Mouse (Mus musculus) olfactory bulb, adult 2 months (tissue): ENCODE data around the gene Cmtm1. TPM values are rescaled to one million over a fixed set of nuclear protein-coding genes. Genes with fewer than 3 reads are reported as not detected.
"Not testable (repeated sequence)": the region's sequence is repeated elsewhere in the genome, so short reads cannot be mapped to it uniquely, and the experiment has no call there.

ENCODE experiments used
- H3K27ac ChIP-seq: fragments of 200-500 bp; 2 replicates; pipeline ENCODE4 v1.5.1; 2012; ENCODE audit warnings: low read depth, low read length; ENCODE audit not compliant: insufficient read depth
- H3K4me1 ChIP-seq: fragments of 200-500 bp; 2 replicates; pipeline ENCODE4 v1.6.1; 2012; ENCODE audit warnings: low read length; ENCODE audit not compliant: control insufficient read depth, insufficient read depth
- H3K4me3 ChIP-seq: fragments of 200-500 bp; 2 replicates; pipeline ENCODE4 v1.5.1; 2012; ENCODE audit warnings: mild to moderate bottlenecking, low read depth, low read length, moderate library complexity; ENCODE audit not compliant: insufficient read depth
- CTCF ChIP-seq: fragments of 200-500 bp; IDR thresholded peaks from 2 replicates; pipeline ENCODE4 v1.5.1; 2012; ENCODE audit warnings: low read depth, mild to moderate bottlenecking, low read length, moderate library complexity; ENCODE audit not compliant: insufficient read depth
- POLR2A ChIP-seq: fragments of 200-500 bp; IDR thresholded peaks from 2 replicates; pipeline ENCODE4 v1.6.1; 2012; ENCODE audit warnings: mild to moderate bottlenecking, low read depth, low read length, moderate library complexity; ENCODE audit not compliant: insufficient read depth
- WGBS: fragments of 180-500 bp; shearing (Covaris S2); methylation state at CpG from one replicate; pipeline ENCODE4 v1.1.7; 2018; 5-methylcytosine and 5-hydroxymethylcytosine counted together
- polyA plus RNA-seq: library from polyadenylated mRNA; stranded (reverse); fragments of >200 nt; gene quantifications from 2 replicates; pipeline ENCODE4 v1.2.4, GENCODE M21; 2012; ENCODE audit warnings: low replicate concordance; ENCODE audit not compliant: missing spikeins, insufficient read depth, insufficient read length

The Cmtm1 gene
- polyA plus RNA-seq, 1 experiment = not detected

- no peak overlapping the region for H3K4me3 ChIP-seq
- no peak overlapping the region for H3K27ac ChIP-seq
- WGBS = 81% methylated on average over 6 of the region's 6 CpGs
- H3K4me1 ChIP-seq = no peaks in the 10 kb centered on the region
- TF ChIP-seq CTCF = no peak
- no peak for TF ChIP-seq POLR2A
These were observed 41.0 kb downstream of the Cmtm1 start for GRCm38 (mm10) chr8:104268937-104269440.

GRCm38 (mm10) chr8:104268368-104268767 is 41.6 kb downstream of the Cmtm1 start:
- no peak for TF ChIP-seq CTCF
- Histone ChIP-seq H3K27ac (no peak overlapping the region), H3K4me1 (no peaks in the 10 kb centered on the region)

GRCm38 (mm10) chr8:104264271-104264935 is 45.5 kb downstream of the Cmtm1 start:
- H3K4me3 ChIP-seq, H3K4me1 ChIP-seq, H3K27ac ChIP-seq: not testable (repeated sequence)
- 97% methylated on average over 22 of the region's 22 CpGs for WGBS

More at GRCm38 (mm10) chr8:104268368-104268767, 41.6 kb downstream of the Cmtm1 start:
- no peak overlapping the region for H3K4me3 ChIP-seq

GRCm38 (mm10) chr8:104261802-104262201 is 48.1 kb downstream of the Cmtm1 start:
- not testable (repeated sequence) for H3K27ac ChIP-seq, H3K4me1 ChIP-seq, H3K4me3 ChIP-seq
- WGBS = 83% methylated on average over 5 of the region's 5 CpGs

DNA sequence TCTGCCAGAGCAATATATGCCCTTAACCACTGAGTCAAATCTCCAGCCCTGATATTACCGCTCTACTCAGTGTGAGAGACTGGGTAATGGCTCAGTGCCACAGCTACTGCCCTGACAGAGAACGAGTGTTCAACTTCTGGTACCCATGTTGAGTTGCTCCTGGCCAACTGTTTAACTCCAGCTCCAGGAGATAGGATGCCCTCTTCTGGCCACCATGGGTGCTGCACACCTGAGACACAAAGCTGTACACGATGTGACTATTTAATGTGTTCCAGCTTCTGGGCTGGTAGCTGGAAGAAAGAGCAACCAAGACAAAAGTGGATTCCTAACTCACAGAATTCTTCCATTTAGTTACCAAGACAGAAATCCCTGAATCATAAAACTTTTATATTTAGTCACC is 56.9 kb downstream of the Cmtm1 start:
- no peak overlapping the region for H3K27ac ChIP-seq
- peaks cover 2% of the 10 kb centered on the region; the same call in 1 of the 2 replicates for H3K4me1 ChIP-seq
- H3K4me3 ChIP-seq = no peak overlapping the region
- TF ChIP-seq CTCF = no peak
- no peak for TF ChIP-seq POLR2A
- WGBS = 84% methylated on average over 3 of the region's 3 CpGs

- no peak overlapping the region for H3K27ac ChIP-seq
- H3K4me3 ChIP-seq = no peak overlapping the region
- peaks cover 14% of the 10 kb centered on the region for H3K4me1 ChIP-seq
- WGBS = under 1% methylated on average over 7 of the region's 7 CpGs
- TF ChIP-seq POLR2A (no peak), CTCF (no peak)
These were observed 58.5 kb downstream of the Cmtm1 start for GRCm38 (mm10) chr8:104251461-104251860.

DNA sequence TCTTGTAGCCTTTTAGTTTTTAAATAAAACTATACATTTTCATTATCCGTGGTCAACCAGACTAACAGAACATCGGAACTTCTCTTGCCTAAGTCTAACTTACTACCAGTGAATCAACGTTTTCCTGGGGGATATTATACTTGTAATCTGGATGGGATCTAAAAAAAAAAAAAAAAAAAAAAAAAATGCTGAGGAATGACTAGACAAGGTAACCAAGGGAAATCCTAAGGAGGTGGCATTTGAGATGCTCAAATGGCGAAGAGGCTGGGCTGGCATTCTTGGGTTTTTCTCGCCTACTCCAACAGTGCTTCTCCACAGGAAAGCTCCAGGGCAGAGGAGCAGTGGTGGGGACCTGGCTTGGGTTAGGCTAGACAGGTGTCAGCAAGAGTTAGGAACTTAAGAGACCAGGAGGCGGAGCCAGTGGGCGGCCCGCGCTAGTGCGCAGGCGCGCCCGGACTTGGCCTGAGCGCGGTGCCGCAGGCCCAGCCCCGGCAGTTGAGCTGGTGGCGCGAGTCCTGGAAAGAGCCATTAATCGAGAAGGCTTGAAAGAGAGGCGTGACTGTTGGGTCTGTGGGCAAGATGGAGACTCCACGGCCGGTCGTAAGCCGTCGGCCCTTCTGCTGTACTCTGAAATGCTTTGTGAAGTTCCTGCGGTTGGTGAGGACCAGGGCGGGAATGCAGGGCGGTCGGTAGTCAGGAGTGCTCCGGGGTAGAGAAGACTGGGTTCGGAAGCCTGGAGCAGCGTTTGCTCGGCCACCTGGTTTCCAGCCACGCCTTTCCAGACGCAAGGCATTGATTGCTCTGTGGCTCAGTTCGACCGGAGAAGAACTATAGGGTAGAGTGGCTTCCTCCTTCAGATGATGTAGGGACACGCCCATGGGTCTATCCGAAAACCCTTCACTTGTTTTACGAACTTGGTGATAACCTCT is 59.2 kb downstream of the Cmtm1 start, which contains the start of gene Cklf:
Gene Cklf (plus strand): TSS at position 423 of the 929 bp plus-strand sequence.
- H3K27ac ChIP-seq = no peak within 1 kb of the TSS
- H3K4me3 ChIP-seq = peak within 1 kb of the TSS; percentile 58
- peak; percentile 30; the same call in 1 of the 2 replicates for TF ChIP-seq POLR2A
- TF ChIP-seq CTCF = no peak
- peaks cover 14% of the 10 kb centered on the region for H3K4me1 ChIP-seq
- WGBS = 5% methylated on average over 41 of the region's 41 CpGs

- WGBS = 84% methylated on average over 7 of the region's 7 CpGs
- H3K4me1 ChIP-seq = peaks cover 14% of the 10 kb centered on the region
- H3K4me3 ChIP-seq = no peak overlapping the region
- H3K27ac ChIP-seq = no peak overlapping the region
- no peak for TF ChIP-seq POLR2A
- no peak for TF ChIP-seq CTCF
These were observed 60.4 kb downstream of the Cmtm1 start for GRCm38 (mm10) chr8:104249442-104249996.

DNA sequence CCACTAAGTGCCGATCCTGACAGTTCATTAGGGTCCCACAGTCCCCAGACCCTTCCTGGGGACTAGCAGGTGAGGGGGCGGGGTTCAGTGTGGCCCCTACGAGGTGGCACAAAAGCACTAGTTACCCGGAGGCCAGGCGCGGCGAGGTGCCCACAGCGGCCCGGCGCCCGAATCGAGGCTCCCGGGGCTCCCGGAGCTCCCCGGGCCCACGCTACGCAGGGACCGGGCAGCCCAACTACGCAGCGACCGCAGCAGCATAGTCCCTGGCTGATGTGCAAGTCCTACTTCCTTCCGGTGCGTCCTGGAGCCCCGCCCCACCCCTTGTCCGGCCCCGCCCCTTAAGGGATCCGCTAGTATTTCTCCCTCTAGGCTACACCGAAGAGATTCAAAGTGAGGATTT is 61.7 kb downstream of the Cmtm1 start, which contains the start of gene Tk2:
Gene Tk2 (minus strand): TSS at position 283 of the 400 bp plus-strand sequence.
- TF ChIP-seq CTCF (no peak), POLR2A (peak; percentile 59; the same call in 1 of the 2 replicates)
- Histone ChIP-seq H3K4me1 (peaks cover 14% of the 10 kb centered on the region), H3K27ac (no peak within 1 kb of the TSS), H3K4me3 (peak within 1 kb of the TSS; percentile 83)
- under 1% methylated on average over 28 of the region's 28 CpGs for WGBS
